Mouse (Mus musculus) lung, embryonic 14.5 days (tissue): Measurements from ENCODE around the gene Igsf21. TPM values are rescaled to one million over a fixed set of nuclear protein-coding genes. Genes with fewer than 3 reads are reported as not detected.

Source experiments
- ATAC-seq: fragments of 200-750 bp; cut with Nextera tagmentation; 2 replicates; pipeline ENCODE4 v1.8.0; 2017; ENCODE audit warnings: mild to moderate bottlenecking, moderate TSS enrichment, moderate library complexity; ENCODE audit not compliant: insufficient read depth
- DNase-seq: peaks from one replicate; pipeline ENCODE4 v3.0.0-alpha.2; 2015
- H3K27ac ChIP-seq: fragments of 300-500 bp; sonication (generic); 2 replicates; pipeline ENCODE4 v1.5.1; 2014; ENCODE audit warnings: low read depth, mild to moderate bottlenecking, moderate library complexity
- H3K27me3 ChIP-seq: fragments of 300-500 bp; sonication (generic); 2 replicates; pipeline ENCODE4 v1.6.1; 2014; ENCODE audit warnings: low read length, control low read depth; ENCODE audit not compliant: insufficient read depth
- H3K36me3 ChIP-seq: fragments of 300-500 bp; sonication (generic); 2 replicates; pipeline ENCODE4 v1.6.1; 2014; ENCODE audit warnings: control low read depth; ENCODE audit not compliant: insufficient read depth
- H3K4me1 ChIP-seq: fragments of 300-500 bp; sonication (generic); 2 replicates; pipeline ENCODE4 v1.6.1; 2014; ENCODE audit warnings: antibody characterized with exemption, control low read depth; ENCODE audit not compliant: insufficient read depth
- H3K4me2 ChIP-seq: fragments of 300-500 bp; sonication (generic); 2 replicates; pipeline ENCODE4 v1.6.1; 2014; ENCODE audit warnings: mild to moderate bottlenecking
- H3K4me3 ChIP-seq: fragments of 300-500 bp; sonication (generic); 2 replicates; pipeline ENCODE4 v1.5.1; 2014; ENCODE audit warnings: low read depth, low read length
- H3K9ac ChIP-seq: fragments of 300-500 bp; sonication (generic); 2 replicates; pipeline ENCODE4 v1.6.1; 2014
- H3K9me3 ChIP-seq: fragments of 300-500 bp; sonication (generic); 2 replicates; pipeline ENCODE4 v1.6.1; 2016; ENCODE audit warnings: low read depth, low read length, control low read depth
- CTCF ChIP-seq: IDR thresholded peaks from 2 replicates; pipeline ENCODE4 v1.5.1; 2016; ENCODE audit warnings: antibody characterized with exemption, low read depth
- WGBS: fragments of 180-500 bp; shearing (Covaris S2); extraction: QIAGEN DNeasy Blood & Tissue Kit; methylation state at CpG from one replicate; pipeline ENCODE4 v1.1.7; 2014; 5-methylcytosine and 5-hydroxymethylcytosine counted together
- polyA plus RNA-seq: library from polyadenylated mRNA; unstranded; fragments of >200 nt; fragmentation: Nextera tagmentation; extraction: Ambion mirVana; gene quantifications from 2 replicates; pipeline ENCODE4 v1.2.1, GENCODE M21; 2014

Gene Igsf21
- polyA plus RNA-seq, 1 experiment from 2014 or later, result not detected

DNA sequence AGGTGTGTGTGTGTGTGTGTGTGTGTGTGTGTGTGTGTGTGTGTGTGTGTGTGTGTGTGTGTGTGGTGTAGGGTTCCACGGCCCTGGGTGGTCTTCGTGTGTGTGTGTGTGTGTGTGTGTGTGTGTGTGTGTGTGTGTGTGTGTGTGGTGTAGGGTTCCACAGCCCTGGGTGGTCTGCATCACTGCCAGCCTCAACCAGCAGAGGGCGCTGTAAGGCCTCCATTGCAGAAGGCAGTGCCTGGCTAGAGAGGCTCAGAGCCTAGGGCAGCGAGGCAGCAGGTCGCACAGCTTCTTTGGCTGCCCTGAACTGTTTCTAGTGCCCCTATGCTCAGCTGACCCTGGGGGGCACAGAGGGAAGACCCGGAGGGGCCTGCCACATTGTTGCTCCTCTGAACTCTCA lies 216.2 kb downstream of the Igsf21 start:
- ATAC-seq (peak; percentile 62; the same call in 1 of the 2 replicates), DNase-seq (peak; percentile 70)
- peak; percentile 81 for TF ChIP-seq CTCF
- Histone ChIP-seq H3K4me3 (no peak overlapping the region), H3K4me1 (no peaks in the 10 kb centered on the region), H3K4me2 (no peak overlapping the region), H3K27me3 (0 out of 2 replicates have a peak, but pooled peaks cover 3% of the 10 kb centered on the region), H3K36me3 (no peaks in the 10 kb centered on the region), H3K27ac (no peak overlapping the region), H3K9me3 (no peaks in the 10 kb centered on the region), H3K9ac (no peak overlapping the region)
- 29% methylated on average over 5 of the region's 6 CpGs for WGBS

DNA sequence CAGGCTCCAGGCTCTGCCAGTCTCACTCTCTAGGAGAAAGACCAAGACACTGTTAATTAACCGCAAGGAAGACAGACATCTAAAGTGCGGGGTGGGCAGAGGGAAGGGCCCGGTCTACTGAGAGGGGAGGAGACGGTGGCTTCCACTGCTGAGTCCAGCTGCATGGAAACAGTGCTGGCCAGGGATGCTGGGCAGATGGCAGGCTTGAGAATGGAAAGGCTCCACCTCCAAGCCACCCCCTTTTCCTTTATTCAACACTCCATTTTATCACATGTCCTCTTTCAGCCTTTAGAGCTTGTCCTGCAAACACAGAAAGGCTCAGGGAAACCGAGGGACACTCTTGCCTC lies 216.6 kb downstream of the Igsf21 start:
- Histone ChIP-seq H3K27ac (no peak overlapping the region), H3K4me2 (no peak overlapping the region), H3K9me3 (no peaks in the 10 kb centered on the region), H3K9ac (no peak overlapping the region), H3K36me3 (no peaks in the 10 kb centered on the region), H3K4me1 (no peaks in the 10 kb centered on the region), H3K27me3 (0 out of 2 replicates have a peak, but pooled peaks cover under 1% of the 10 kb centered on the region), H3K4me3 (no peak overlapping the region)
- ATAC-seq, result peak; percentile 56; the same call in 1 of the 2 replicates
- TF ChIP-seq CTCF, result no peak
- WGBS, result 35% methylated on average over 5 of the region's 5 CpGs
- DNase-seq, result peak; percentile 27

DNA sequence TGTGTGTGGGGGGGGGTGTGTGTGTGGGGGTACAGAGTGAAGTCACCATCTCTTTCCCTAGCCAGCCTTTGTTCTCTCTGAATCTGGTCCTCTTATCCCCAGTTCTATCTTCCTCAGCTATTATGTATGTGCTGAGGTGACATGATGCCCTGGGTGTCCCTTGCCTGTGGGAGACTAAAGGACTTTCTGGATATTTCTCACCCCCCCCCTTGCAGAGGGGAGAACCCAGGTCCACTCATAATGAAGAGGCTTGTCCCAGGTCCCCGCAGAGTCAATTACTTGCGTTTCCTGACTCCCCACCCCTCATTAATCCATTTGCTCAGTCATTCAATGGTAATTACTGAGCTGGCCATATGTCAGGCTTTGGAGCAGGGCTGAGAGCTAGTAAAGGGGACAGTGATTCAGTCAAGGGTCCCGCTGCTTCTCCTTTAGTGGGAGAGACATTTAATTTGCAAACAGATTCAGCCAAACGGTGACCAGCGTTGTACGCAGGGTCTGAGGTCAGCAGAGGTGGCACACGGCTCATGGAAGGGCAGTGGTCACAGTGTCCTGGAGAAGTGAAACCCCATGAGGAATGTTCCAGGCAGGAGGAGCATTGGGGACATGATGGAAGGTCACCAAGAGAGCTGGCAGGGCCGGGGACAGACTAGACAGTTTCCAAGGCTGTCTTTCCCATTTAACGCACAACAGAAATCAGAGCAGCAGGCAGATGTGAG lies 217.1 kb downstream of the Igsf21 start:
- WGBS, result 54% methylated on average over 9 of the region's 9 CpGs

DNA sequence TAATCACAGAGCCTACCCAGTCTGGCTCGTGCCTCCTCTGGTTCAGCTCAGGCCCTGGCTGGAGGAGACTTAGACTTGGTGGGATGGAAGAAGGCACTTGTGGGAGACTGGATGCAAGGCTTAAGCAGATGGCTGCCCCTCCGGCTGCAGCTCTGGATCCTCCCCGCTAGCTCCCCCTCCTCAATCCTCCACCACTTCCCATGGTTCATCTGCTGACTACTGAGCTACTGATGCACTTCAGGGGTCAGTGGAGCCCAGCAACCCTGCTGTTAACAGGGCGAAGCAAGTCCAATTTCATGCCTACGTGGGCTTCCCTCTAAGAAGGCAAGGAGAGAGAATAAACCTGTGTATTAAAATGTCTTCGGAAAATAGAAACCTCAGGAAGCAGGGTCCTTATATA lies 222.8 kb downstream of the Igsf21 start:
- no peak overlapping the region for H3K27ac ChIP-seq

More for the DNA sequence above, 217.1 kb downstream of the Igsf21 start:
- Histone ChIP-seq H3K27me3 (no peaks in the 10 kb centered on the region), H3K9ac (no peak overlapping the region), H3K27ac (no peak overlapping the region), H3K36me3 (no peaks in the 10 kb centered on the region), H3K4me1 (no peaks in the 10 kb centered on the region), H3K4me2 (no peak overlapping the region), H3K4me3 (no peak overlapping the region), H3K9me3 (no peaks in the 10 kb centered on the region)
- ATAC-seq (no peak), DNase-seq (no peak)
- TF ChIP-seq CTCF, result no peak

DNA sequence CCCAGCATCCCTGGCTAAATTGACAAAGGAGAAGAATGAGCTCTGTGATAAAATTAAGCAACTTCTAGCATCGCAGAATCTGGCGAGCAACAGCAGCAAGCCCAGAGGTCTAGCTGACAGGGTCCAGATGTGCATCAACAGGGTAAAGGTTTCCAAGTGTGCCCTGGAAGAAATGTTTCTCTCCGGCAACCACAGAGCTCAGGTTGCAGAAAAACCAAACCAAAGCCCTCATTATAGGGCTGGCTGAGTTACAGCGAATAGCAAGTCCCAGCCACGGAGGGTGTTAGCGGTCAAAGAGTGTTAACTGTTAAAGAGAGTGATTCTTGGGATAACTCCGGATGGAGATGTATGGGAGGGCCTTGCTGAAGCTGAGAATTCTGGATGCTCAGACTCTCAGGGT lies 230.7 kb downstream of the Igsf21 start:
- 42% methylated on average over 7 of the region's 7 CpGs for WGBS
- H3K4me1 ChIP-seq, result no peaks in the 10 kb centered on the region
- no peak overlapping the region for H3K4me3 ChIP-seq
- H3K4me2 ChIP-seq, result no peak overlapping the region
- no peaks in the 10 kb centered on the region for H3K36me3 ChIP-seq
- no peaks in the 10 kb centered on the region for H3K27me3 ChIP-seq
- TF ChIP-seq CTCF, result no peak
- DNase-seq (no peak), ATAC-seq (no peak)
- H3K9me3 ChIP-seq, result no peaks in the 10 kb centered on the region
- H3K27ac ChIP-seq, result no peak overlapping the region
- no peak overlapping the region for H3K9ac ChIP-seq

More for the DNA sequence above, 222.8 kb downstream of the Igsf21 start:
- H3K36me3 ChIP-seq, result no peaks in the 10 kb centered on the region
- ATAC-seq, result no peak
- H3K9ac ChIP-seq, result no peak overlapping the region
- H3K4me1 ChIP-seq, result no peaks in the 10 kb centered on the region
- H3K27me3 ChIP-seq, result no peaks in the 10 kb centered on the region
- 73% methylated on average over 6 of the region's 6 CpGs for WGBS
- no peak for DNase-seq
- H3K4me3 ChIP-seq, result no peak overlapping the region
- TF ChIP-seq CTCF, result no peak
- H3K4me2 ChIP-seq, result no peak overlapping the region
- no peaks in the 10 kb centered on the region for H3K9me3 ChIP-seq

DNA sequence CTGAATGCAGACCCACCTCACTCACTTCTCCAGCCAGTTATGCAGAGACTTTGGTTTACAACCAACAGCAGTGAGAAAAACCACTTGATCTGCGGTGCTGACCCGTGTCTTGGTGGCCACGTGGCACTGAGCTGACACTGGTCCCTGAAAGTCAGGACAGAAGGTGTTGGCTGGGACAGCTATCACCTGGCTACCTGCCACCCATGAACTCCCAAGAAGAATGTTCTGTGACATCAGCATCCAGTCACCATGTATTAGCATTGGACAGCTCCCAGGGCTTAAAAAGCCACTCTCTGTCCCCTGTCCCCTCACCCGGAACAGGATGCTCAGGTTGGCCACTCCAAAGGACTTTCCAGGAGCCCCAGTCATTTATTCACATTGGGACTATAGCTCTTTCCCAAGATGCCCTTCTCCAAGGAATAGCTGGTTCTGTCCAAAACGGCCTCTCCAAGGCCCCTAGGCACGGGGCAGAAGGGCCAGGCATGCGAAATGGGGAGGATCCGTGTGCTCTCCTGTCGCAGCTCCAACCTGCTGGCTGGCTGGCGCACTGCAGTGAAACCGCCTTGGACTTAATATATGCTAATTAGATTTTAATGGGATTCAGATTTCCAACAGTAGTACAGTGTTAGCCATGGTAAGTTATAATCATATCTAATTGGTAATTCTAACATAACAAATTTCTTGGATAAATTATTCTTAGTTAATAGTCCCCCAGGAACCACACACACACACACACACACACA lies 235.7 kb downstream of the Igsf21 start:
- TF ChIP-seq CTCF, result no peak
- Histone ChIP-seq H3K27me3 (no peaks in the 10 kb centered on the region), H3K4me2 (no peak overlapping the region), H3K27ac (no peak overlapping the region), H3K4me3 (no peak overlapping the region), H3K9ac (no peak overlapping the region), H3K4me1 (no peaks in the 10 kb centered on the region), H3K36me3 (no peaks in the 10 kb centered on the region), H3K9me3 (no peaks in the 10 kb centered on the region)
- no peak for DNase-seq
- 63% methylated on average over 11 of the region's 11 CpGs for WGBS
- ATAC-seq, result no peak

DNA sequence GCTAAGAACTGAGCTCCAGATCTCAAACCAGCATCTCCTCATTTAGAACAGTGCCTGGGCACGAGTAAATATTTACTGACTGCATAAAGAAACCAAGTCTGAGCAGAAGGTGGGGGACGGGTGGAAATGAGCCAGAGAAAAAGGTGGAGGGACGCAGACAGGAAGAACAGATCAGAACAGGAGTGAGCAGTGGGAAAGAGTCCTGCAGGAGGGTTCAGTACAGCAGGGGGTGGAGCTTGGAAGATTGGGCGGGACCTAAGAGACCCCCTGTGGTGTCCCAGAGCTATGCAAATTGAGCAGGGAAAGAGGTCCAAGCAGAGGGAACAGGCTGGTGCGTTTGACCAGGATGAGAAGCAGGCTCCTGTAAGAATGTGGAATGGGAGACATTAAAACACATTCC lies 241.7 kb downstream of the Igsf21 start:
- WGBS, result 2% methylated on average over 5 of the region's 5 CpGs
- H3K9ac ChIP-seq, result no peak overlapping the region
- H3K36me3 ChIP-seq, result no peaks in the 10 kb centered on the region
- no peak for TF ChIP-seq CTCF
- no peak overlapping the region for H3K4me3 ChIP-seq
- no peaks in the 10 kb centered on the region for H3K9me3 ChIP-seq
- no peaks in the 10 kb centered on the region for H3K4me1 ChIP-seq
- peak; percentile 40 for DNase-seq
- peak overlapping the region; percentile 53 for H3K4me2 ChIP-seq
- ATAC-seq, result peak; percentile 66
- peaks cover 24% of the 10 kb centered on the region; the same call in 1 of the 2 replicates for H3K27me3 ChIP-seq
- no peak overlapping the region for H3K27ac ChIP-seq
